In the genomic region with DNA sequence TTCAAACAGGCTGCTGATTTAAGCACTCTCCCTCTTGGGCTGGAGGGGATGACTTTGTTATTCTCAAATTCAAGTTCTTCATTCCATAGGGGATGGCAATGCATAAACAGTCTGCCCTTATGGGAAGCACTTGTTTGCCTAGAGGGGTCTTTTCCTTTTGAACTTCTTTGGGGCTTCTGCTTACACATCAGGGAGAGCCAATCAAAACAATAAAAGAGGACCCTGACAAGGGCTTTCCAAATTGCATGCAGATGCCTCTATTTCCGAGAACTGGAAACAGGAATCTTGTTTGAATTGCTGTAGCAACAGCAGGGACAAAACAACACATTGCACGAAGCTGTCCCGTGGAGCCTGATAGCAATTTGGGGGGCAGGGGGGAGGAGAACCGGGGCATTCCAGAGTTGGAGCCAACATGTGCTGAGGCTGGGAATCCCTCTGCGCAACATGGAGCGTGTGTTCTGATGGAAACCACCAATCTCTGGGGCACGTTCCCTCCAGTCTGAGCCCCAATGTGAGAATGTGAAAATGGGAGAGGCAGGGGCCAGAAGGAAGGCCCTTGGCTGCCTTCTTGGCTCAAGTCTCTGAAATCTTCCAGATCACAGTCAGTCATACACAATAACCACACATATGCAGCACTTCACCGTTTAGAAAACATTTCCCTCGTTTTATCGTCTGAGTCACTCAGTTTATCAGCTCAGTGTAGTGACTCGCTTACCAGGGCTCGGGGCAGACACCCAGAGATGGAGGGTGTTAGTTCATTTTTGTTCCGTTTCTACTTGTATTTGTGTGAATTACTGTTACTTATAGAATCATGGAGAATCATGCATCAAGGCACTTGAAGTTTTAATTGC, we compare ENCODE assay signal across 9 mouse cellular contexts.
DNase-seq lines count a peak whose midpoint lies in the region; ATAC-seq lines count a peak whose summit lies in the region.
"Had no signal": no experiment of that assay in that cellular context is flagged by ENCODE, and none has a peak within 500 bp of the region (broad histone marks: within the 10 kb centered on the region; RNA-seq: fewer than 3 reads in every experiment).

No protein-coding gene starts in this region.

- peak; percentile 54 for DNase-seq in forebrain, embryonic 11.5 days (ENCODE audit: low spot score)
- DNase-seq in R1 (ENCODE audit: low read depth, low spot score): peak; percentile 3
- peak; percentile 3 for DNase-seq in lung, postnatal 14 days
- DNase-seq in urinary bladder, adult 2 months (ENCODE audit: low spot score): no peak
- no peak for DNase-seq in natural killer cell, adult 2 months (ENCODE audit: low spot score in 2 of 2)
- DNase-seq in testis, postnatal 10 days (ENCODE audit: low spot score): no peak
- DNase-seq: liver, postnatal 0 days had no signal

- H3K4me2 ChIP-seq in forebrain, embryonic 11.5 days (ENCODE audit: low read depth, low read length, severe bottlenecking): no peak overlapping the region
- no peak overlapping the region for H3K4me2 ChIP-seq in forebrain, embryonic 12.5 days
- peak overlapping the region; percentile 15; the same call in 1 of the 2 replicates for H3K4me2 ChIP-seq in heart, embryonic 14.5 days (ENCODE audit: low read length)

- H3K4me1 ChIP-seq in forebrain, embryonic 11.5 days (replicated peaks; ENCODE audit: control insufficient read depth, insufficient read depth, low read length): no peaks in the 10 kb centered on the region
- H3K4me1 ChIP-seq in forebrain, embryonic 12.5 days: 0 out of 2 replicates have a peak, but pooled peaks cover 7% of the 10 kb centered on the region
- no peaks in the 10 kb centered on the region; a peak in 1 of 4 replicates for H3K4me1 ChIP-seq in heart, embryonic 14.5 days (ENCODE audit: control insufficient read depth in 2 of 2, insufficient read depth in 2 of 2, low read length in 2 of 2)

- H3K9ac ChIP-seq in forebrain, embryonic 11.5 days (ENCODE audit: low read length): no peak overlapping the region
- no peak overlapping the region for H3K9ac ChIP-seq in forebrain, embryonic 12.5 days
- no peak overlapping the region for H3K9ac ChIP-seq in heart, embryonic 14.5 days (ENCODE audit: low read length)
- H3K9ac ChIP-seq: liver, postnatal 0 days had no signal

- ATAC-seq in forebrain, embryonic 11.5 days (replicated peaks; ENCODE audit: low FRiP score): no peak
- ATAC-seq in forebrain, embryonic 12.5 days (ENCODE audit: low FRiP score): no peak
- ATAC-seq in heart, embryonic 14.5 days (ENCODE audit: insufficient number of reproducible peaks, insufficient read depth, low FRiP score, low read depth): no peak
- ATAC-seq: liver, postnatal 0 days had no signal

- WGBS in forebrain, embryonic 11.5 days: 71% methylated on average over 13 of the region's 13 CpGs
- 74% methylated on average over 13 of the region's 13 CpGs for WGBS in forebrain, embryonic 12.5 days
- 44% methylated on average over 13 of the region's 13 CpGs for WGBS in heart, embryonic 14.5 days

- no peaks in the 10 kb centered on the region for H3K27me3 ChIP-seq in forebrain, embryonic 11.5 days (ENCODE audit: control insufficient read depth, insufficient read depth, low read length)
- H3K27me3 ChIP-seq in forebrain, embryonic 12.5 days: no peaks in the 10 kb centered on the region
- H3K27me3 ChIP-seq in heart, embryonic 14.5 days (ENCODE audit: control insufficient read depth, insufficient read depth, low read length): no peaks in the 10 kb centered on the region

- no peaks in the 10 kb centered on the region for H3K36me3 ChIP-seq in forebrain, embryonic 11.5 days (ENCODE audit: control insufficient read depth, insufficient read depth, low read length)
- no peaks in the 10 kb centered on the region for H3K36me3 ChIP-seq in forebrain, embryonic 12.5 days (replicated peaks)
- no peaks in the 10 kb centered on the region for H3K36me3 ChIP-seq in heart, embryonic 14.5 days (ENCODE audit: control insufficient read depth, insufficient read depth, low read length)

- no peak overlapping the region for H3K27ac ChIP-seq in forebrain, embryonic 11.5 days (ENCODE audit: low read depth, low read length)
- no peak overlapping the region for H3K27ac ChIP-seq in forebrain, embryonic 12.5 days
- H3K27ac ChIP-seq in heart, embryonic 14.5 days (replicated peaks in 1 of 2; ENCODE audit: control insufficient read depth in 1 of 2, insufficient read depth in 1 of 2, low read depth in 2 of 2, low read length in 2 of 2): no peak overlapping the region

- no peak overlapping the region for H3K4me3 ChIP-seq in forebrain, embryonic 11.5 days (ENCODE audit: low read depth, low read length)
- H3K4me3 ChIP-seq in forebrain, embryonic 12.5 days (replicated peaks): no peak overlapping the region
- H3K4me3 ChIP-seq in heart, embryonic 14.5 days (ENCODE audit: control insufficient read depth in 1 of 2, insufficient read depth in 1 of 2, low read depth in 1 of 2, low read length in 2 of 2): no peak overlapping the region

- H3K9me3 ChIP-seq in forebrain, embryonic 11.5 days (ENCODE audit: control insufficient read depth, low read length): no peaks in the 10 kb centered on the region
- H3K9me3 ChIP-seq in forebrain, embryonic 12.5 days: no peaks in the 10 kb centered on the region
- no peaks in the 10 kb centered on the region for H3K9me3 ChIP-seq in heart, embryonic 14.5 days (ENCODE audit: control insufficient read depth, low read length)

Comparison
In these comparisons a context has a peak if more than half of its experiments do, and no peak if none do; other contexts are left out.
1. DNase-seq: peak in forebrain, embryonic 11.5 days (single experiment), R1 (single experiment) and lung, postnatal 14 days (single experiment); none in urinary bladder, adult 2 months (single experiment), natural killer cell, adult 2 months (0 of 2) and testis, postnatal 10 days (single experiment).